Mouse (Mus musculus) kidney, adult 2 months (tissue): ENCODE data around the gene Ptprm. TPM values are rescaled to one million over a fixed set of nuclear protein-coding genes. Genes with fewer than 3 reads are reported as not detected.

ENCODE experiments used
- DNase-seq: peaks from one replicate; pipeline ENCODE4 v3.0.0; 2021
- H3K27ac ChIP-seq: fragments of 200-500 bp; 2 replicates; pipeline ENCODE4 v1.5.1; 2012; ENCODE audit warnings: low read depth, low read length, control low read depth, inconsistent platforms; ENCODE audit not compliant: insufficient read depth
- H3K27me3 ChIP-seq: fragments of 200-500 bp; replicated peaks from 2 replicates; pipeline ENCODE4 v1.6.1; 2012; ENCODE audit warnings: mild to moderate bottlenecking, moderate library complexity, low read length, inconsistent platforms; ENCODE audit not compliant: control insufficient read depth, insufficient read depth
- H3K36me3 ChIP-seq: fragments of 200-500 bp; 2 replicates; pipeline ENCODE4 v1.6.1; 2012; ENCODE audit warnings: mild to moderate bottlenecking, moderate library complexity, low read length, inconsistent platforms; ENCODE audit not compliant: control insufficient read depth, insufficient read depth
- H3K4me1 ChIP-seq: fragments of 200-500 bp; 2 replicates; pipeline ENCODE4 v1.6.1; 2011; ENCODE audit warnings: low read length; ENCODE audit not compliant: control insufficient read depth, insufficient read depth
- H3K4me3 ChIP-seq: fragments of 200-500 bp; 2 replicates; pipeline ENCODE4 v1.5.1; 2011; ENCODE audit warnings: mild to moderate bottlenecking, low read depth, low read length, control low read depth; ENCODE audit not compliant: insufficient read depth
- CTCF ChIP-seq: fragments of 200-500 bp; conservative IDR thresholded peaks from 2 replicates; pipeline ENCODE4 v1.5.1; 2011; ENCODE audit warnings: low read depth, mild to moderate bottlenecking, control low read depth, low read length, moderate library complexity, mixed read lengths; ENCODE audit not compliant: insufficient read depth, insufficient read length
- POLR2A ChIP-seq: fragments of 200-500 bp; IDR thresholded peaks from one replicate; pipeline ENCODE4 v1.6.1; 2011; ENCODE audit warnings: low read depth, low read length, control low read depth
- WGBS: fragments of 180-500 bp; shearing (Covaris S2); methylation state at CpG from one replicate; pipeline ENCODE4 v1.1.7; 2018; 5-methylcytosine and 5-hydroxymethylcytosine counted together
- polyA plus RNA-seq: library from polyadenylated mRNA; depleted of rRNA; stranded (reverse); fragments of >200 nt; gene quantifications from 2 replicates; pipeline ENCODE4 v1.2.3, GENCODE M21; 2012

Gene Ptprm
- polyA plus RNA-seq, 1 experiment: 9.6 TPM

DNA sequence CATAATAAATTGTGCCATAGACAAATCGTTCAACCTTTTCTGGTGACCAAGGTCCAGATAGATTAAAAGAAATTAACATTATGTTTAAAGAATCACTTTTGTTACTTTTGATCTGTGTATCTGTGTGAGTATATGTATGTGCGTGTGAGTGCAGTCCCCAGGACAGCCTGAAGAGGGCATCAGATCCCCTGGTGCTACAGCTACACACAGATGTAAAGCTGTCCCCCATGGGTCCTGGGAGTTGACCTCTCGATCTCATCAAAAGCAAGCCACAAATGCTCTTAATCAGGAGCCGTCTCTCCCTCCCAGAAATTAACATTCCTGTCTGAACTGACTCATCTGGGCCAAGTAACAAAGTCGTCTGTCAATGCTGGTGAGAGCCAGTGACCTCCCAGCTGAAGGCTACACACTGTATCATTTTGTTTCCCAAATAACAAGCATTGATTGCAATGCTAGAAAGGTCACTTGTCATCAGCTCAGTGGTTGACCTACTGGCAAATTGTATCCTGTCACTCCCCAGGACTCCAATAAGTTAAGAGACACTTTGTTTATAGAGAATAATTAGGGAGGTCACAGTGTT is 175.5 kb downstream of the Ptprm start:
- TF ChIP-seq CTCF: no peak
- no peak for TF ChIP-seq POLR2A
- Histone ChIP-seq H3K4me1 (0 out of 2 replicates have a peak, but pooled peaks cover 4% of the 10 kb centered on the region), H3K27me3 (no peaks in the 10 kb centered on the region), H3K27ac (no peak overlapping the region), H3K4me3 (no peak overlapping the region), H3K36me3 (no peaks in the 10 kb centered on the region)
- WGBS: 78% methylated on average over 5 of the region's 5 CpGs
- DNase-seq: no peak

GRCm38 (mm10) chr17:67175836-67176235 is 178.4 kb downstream of the Ptprm start:
- H3K27ac ChIP-seq: no peak overlapping the region
- H3K4me3 ChIP-seq: no peak overlapping the region
- peak; percentile 62 for DNase-seq
- no peaks in the 10 kb centered on the region for H3K27me3 ChIP-seq
- 18% methylated on average over 2 of the region's 2 CpGs for WGBS
- TF ChIP-seq CTCF: peak; percentile 47
- TF ChIP-seq POLR2A: no peak
- H3K36me3 ChIP-seq: no peaks in the 10 kb centered on the region
- H3K4me1 ChIP-seq: 0 out of 2 replicates have a peak, but pooled peaks cover 4% of the 10 kb centered on the region

DNA sequence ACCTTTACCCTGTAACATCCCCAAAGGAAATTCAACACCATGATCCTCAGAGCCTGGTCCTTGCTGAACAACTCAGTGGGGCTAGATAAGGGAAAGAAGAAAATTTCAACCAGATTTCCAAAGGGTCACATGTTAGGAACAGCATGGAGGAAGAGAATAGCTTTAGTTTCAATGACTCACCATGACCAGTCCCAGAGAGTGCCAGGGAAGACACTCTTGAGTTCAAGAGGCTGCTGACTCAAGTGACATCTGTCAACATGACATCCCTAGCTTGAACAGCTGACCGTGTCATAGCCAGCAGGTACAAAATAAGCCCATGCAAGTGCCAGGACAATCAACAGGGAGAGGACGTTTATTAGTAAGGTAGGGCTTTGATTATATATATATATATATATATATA is 182.9 kb downstream of the Ptprm start:
- Histone ChIP-seq H3K36me3 (no peaks in the 10 kb centered on the region), H3K27me3 (no peaks in the 10 kb centered on the region), H3K4me3 (no peak overlapping the region), H3K27ac (no peak overlapping the region), H3K4me1 (0 out of 2 replicates have a peak, but pooled peaks cover 4% of the 10 kb centered on the region)
- TF ChIP-seq CTCF: no peak
- no peak for TF ChIP-seq POLR2A
- DNase-seq: no peak
- WGBS: 89% methylated on average over 2 of the region's 2 CpGs

GRCm38 (mm10) chr17:67170696-67171095 is 183.6 kb downstream of the Ptprm start:
- Histone ChIP-seq H3K4me1 (no peaks in the 10 kb centered on the region), H3K4me3 (no peak overlapping the region), H3K27me3 (no peaks in the 10 kb centered on the region), H3K36me3 (no peaks in the 10 kb centered on the region), H3K27ac (no peak overlapping the region)
- WGBS: 67% methylated on average over 7 of the region's 7 CpGs
- TF ChIP-seq CTCF (no peak), POLR2A (no peak)
- DNase-seq: peak; percentile 60

- Histone ChIP-seq H3K36me3 (no peaks in the 10 kb centered on the region), H3K27me3 (0 out of 2 replicates have a peak, but pooled peaks cover 1% of the 10 kb centered on the region), H3K4me1 (no peaks in the 10 kb centered on the region), H3K4me3 (no peak overlapping the region), H3K27ac (no peak overlapping the region)
- no peak for DNase-seq
- TF ChIP-seq POLR2A: no peak
- 73% methylated on average over 2 of the region's 2 CpGs for WGBS
Observed at GRCm38 (mm10) chr17:67165876-67166275, 188.4 kb downstream of the Ptprm start.

- TF ChIP-seq CTCF (no peak), POLR2A (no peak)
- 66% methylated on average over 8 of the region's 8 CpGs for WGBS
- Histone ChIP-seq H3K36me3 (no peaks in the 10 kb centered on the region), H3K4me1 (no peaks in the 10 kb centered on the region), H3K4me3 (no peak overlapping the region), H3K27ac (no peak overlapping the region), H3K27me3 (no peaks in the 10 kb centered on the region)
- DNase-seq: peak; percentile 12
Observed at GRCm38 (mm10) chr17:67159611-67160010, 194.6 kb downstream of the Ptprm start.

GRCm38 (mm10) chr17:67157089-67157752 is 197.0 kb downstream of the Ptprm start:
- no peak overlapping the region for H3K4me3 ChIP-seq
- no peak for TF ChIP-seq CTCF
- TF ChIP-seq POLR2A: no peak
- WGBS: 69% methylated on average over 7 of the region's 7 CpGs

More at GRCm38 (mm10) chr17:67157089-67157752, 197.0 kb downstream of the Ptprm start:
- Histone ChIP-seq H3K4me1 (no peaks in the 10 kb centered on the region), H3K27me3 (no peaks in the 10 kb centered on the region), H3K27ac (no peak overlapping the region), H3K36me3 (no peaks in the 10 kb centered on the region)
- no peak for DNase-seq
